Mouse (Mus musculus): Measurements from ENCODE around the gene Msmb. TPM values are rescaled to one million over a fixed set of nuclear protein-coding genes. Genes with fewer than 3 reads are reported as not detected.

Gene Msmb
- polyA plus RNA-seq, 1 experiment from 2014 or later: not detected

DNA sequence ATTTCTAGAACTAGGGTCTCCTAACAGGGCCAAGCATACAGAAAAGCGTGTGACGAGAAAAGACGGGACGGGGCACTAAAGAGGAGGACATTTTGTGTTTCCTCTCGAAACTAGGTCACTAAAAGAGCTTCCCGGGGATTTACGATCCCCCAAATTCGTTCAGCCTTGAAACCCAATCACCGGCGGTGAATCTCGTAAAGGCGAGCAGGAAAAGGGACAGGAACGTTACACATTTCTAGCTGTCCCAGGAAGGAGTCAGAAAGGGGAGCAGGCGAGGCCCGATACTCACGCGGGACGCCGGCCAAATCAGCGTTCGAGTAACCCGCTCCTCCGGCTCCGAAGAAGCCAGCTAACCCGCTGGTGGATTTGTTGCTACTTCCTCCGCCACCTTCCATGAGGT is 59.5 kb downstream of the Msmb start:
- Histone ChIP-seq H3K36me3 (ENCODE audit: control insufficient read depth, insufficient read depth, low read length) (peaks cover 31% of the 10 kb centered on the region), H3K27ac (ENCODE audit: low read depth) (peak overlapping the region; percentile 47; the same call in 1 of the 2 replicates), H3K9ac (ENCODE audit: low read length) (peak overlapping the region; percentile 85), H3K4me2 (ENCODE audit: low read length) (peak overlapping the region; percentile 66), H3K4me3 (ENCODE audit: low read depth, low read length) (peak overlapping the region; percentile 100), H3K27me3 (replicated peaks; ENCODE audit: control insufficient read depth, insufficient read depth, low read length) (no peaks in the 10 kb centered on the region), H3K9me3 (ENCODE audit: control insufficient read depth, low read length) (peaks cover 3% of the 10 kb centered on the region; the same call in 1 of the 2 replicates), H3K4me1 (replicated peaks; ENCODE audit: control insufficient read depth, insufficient read depth, low read length) (peaks cover 20% of the 10 kb centered on the region)
- ATAC-seq (replicated peaks; ENCODE audit: low FRiP score, low TSS enrichment, low read depth) (peak; percentile 29; the same call in 1 of the 2 replicates), DNase-seq (ENCODE audit: low spot score) (peak; percentile 72)
- under 1% methylated on average over 25 of the region's 26 CpGs for WGBS

GRCm38 (mm10) chr14:32201791-32202451 is 60.1 kb downstream of the Msmb start, which contains the start of the genes Timm23 and Parg:
Timm23 (minus strand) TSS chr14:32201898.
Parg (plus strand) TSS chr14:32201949.
- WGBS: under 1% methylated on average over 76 of the region's 77 CpGs
- H3K27me3 ChIP-seq (replicated peaks; ENCODE audit: control insufficient read depth, insufficient read depth, low read length): no peaks in the 10 kb centered on the region
- peaks cover 20% of the 10 kb centered on the region for H3K4me1 ChIP-seq (replicated peaks; ENCODE audit: control insufficient read depth, insufficient read depth, low read length)
- peak; percentile 89 for DNase-seq (ENCODE audit: low spot score)
- H3K36me3 ChIP-seq (ENCODE audit: control insufficient read depth, insufficient read depth, low read length): peaks cover 26% of the 10 kb centered on the region
- H3K4me3 ChIP-seq (ENCODE audit: low read depth, low read length): peak within 1 kb of the TSS; percentile 100
- peak within 1 kb of the TSS; percentile 98 for H3K4me2 ChIP-seq (ENCODE audit: low read length)
- H3K27ac ChIP-seq (ENCODE audit: low read depth): peak within 1 kb of the TSS; percentile 65
- H3K9me3 ChIP-seq (ENCODE audit: control insufficient read depth, low read length): peaks cover 3% of the 10 kb centered on the region; the same call in 1 of the 2 replicates
- peak within 1 kb of the TSS; percentile 91 for H3K9ac ChIP-seq (ENCODE audit: low read length)
- ATAC-seq (replicated peaks; ENCODE audit: low FRiP score, low TSS enrichment, low read depth): peak; percentile 95

Other genes starting within 250 kb of the Msmb start
- 0.04 TPM in 2 replicates for gene Galnt15, start 113.0 kb upstream of the Msmb start, polyA plus RNA-seq (2014; fragmentation: Nextera tagmentation; extraction: Ambion mirVana)
- gene Oxnad1, start 56.6 kb upstream of the Msmb start, polyA plus RNA-seq (2014; fragmentation: Nextera tagmentation; extraction: Ambion mirVana): 23.6 and 28.3 TPM in 2 replicates
- 112 and 114 TPM in 2 replicates for gene Dph3, start 56.3 kb upstream of the Msmb start, polyA plus RNA-seq (2014; fragmentation: Nextera tagmentation; extraction: Ambion mirVana)
- 125 TPM in 2 replicates for gene Ncoa4, start 17.8 kb downstream of the Msmb start, polyA plus RNA-seq (2014; fragmentation: Nextera tagmentation; extraction: Ambion mirVana)
- 333 and 354 TPM in 2 replicates for gene Timm23, start 59.9 kb downstream of the Msmb start, polyA plus RNA-seq (2014; fragmentation: Nextera tagmentation; extraction: Ambion mirVana)
- 43.8 and 45.5 TPM in 2 replicates for gene Parg, start 59.9 kb downstream of the Msmb start, polyA plus RNA-seq (2014; fragmentation: Nextera tagmentation; extraction: Ambion mirVana)
- 17.8 and 19.9 TPM in 2 replicates for gene Ogdhl, start 180.0 kb downstream of the Msmb start, polyA plus RNA-seq (2014; fragmentation: Nextera tagmentation; extraction: Ambion mirVana)
- gene 1700024G13Rik, start 246.4 kb downstream of the Msmb start, polyA plus RNA-seq (2014; fragmentation: Nextera tagmentation; extraction: Ambion mirVana): not detected in 2 replicates